Mouse (Mus musculus): ENCODE measurements around the gene Hccs.
"Not testable (repeated sequence)": the region's sequence is repeated elsewhere in the genome, so short reads cannot be mapped to it uniquely, and the experiment has no call there.

Hccs gene

GRCm38 (mm10) chrX:169319945-169320667, at the start of gene Hccs:
Hccs (minus strand) TSS chrX:169320372.
- peak; percentile 87 for DNase-seq (ENCODE audit: low spot score)

DNA sequence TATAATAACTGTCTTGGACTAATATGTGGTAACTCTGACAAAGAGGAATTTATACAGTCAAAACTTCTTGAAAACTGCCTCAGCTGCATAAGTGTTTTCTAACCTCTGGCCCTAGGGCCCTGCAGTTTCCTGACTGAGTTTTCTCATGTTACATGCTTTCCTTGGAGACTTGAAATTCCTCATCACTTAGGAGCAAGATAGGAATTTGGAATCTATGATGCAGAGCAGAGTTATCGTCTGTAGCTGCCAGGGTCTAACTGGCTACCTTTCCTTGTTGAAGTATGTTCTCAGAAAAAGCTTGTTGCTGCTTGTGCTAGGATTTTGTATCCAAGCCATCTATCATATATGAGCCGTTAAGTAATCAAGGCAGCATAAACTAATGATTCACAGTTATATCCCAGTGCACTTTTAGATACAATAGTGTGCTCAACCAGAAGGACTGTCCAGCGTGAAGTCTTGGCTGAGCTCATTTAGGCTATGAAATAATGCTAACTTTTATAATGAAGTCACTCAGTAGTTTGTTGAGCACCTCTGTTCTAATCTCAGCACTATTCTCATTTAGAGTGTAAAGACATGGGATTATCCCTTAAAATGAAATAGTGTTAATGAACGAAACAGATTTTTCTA, 37.1 kb upstream of the Hccs start:
- DNase-seq (ENCODE audit: low spot score) = no peak

DNA sequence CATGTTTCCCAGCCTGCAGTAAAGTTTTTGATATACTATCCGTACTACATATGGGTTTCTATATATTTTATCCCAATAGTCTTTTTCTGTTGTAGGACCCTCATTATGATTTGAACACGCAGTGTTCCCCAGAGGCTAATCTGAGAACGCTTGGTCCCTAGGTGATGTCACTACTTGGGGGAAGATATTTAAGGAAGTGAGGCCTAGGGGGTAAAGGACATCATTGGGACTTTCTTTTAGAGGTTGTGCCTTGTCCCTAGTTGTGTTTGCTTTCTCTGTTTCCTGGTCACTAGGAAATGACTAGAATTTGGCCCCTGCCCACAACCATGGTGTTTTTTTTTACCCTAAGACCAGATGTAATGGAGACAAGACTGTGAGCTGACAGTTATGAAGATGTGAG, 18.0 kb upstream of the Hccs start:
- DNase-seq (ENCODE audit: low spot score) = no peak

DNA sequence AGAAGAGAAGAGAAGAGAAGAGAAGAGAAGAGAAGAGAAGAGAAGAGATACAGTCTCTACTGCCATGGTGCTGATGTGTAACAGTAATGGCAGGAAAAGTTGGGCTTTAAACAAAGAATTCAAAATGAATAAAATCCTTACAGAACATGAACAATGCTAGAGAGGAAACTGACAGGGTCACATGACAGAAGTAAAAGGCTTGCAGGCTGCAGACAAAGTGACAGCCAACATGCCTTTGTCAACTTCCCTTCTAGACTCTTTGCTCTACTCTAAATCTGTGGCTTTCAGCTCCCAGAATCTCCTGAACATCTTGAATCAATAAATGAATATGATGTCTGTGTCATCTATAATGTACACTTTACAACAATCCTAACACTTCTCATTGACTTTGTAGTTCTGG, 17.4 kb upstream of the Hccs start:
- no peak for DNase-seq (ENCODE audit: low spot score)

- peak; percentile 33 for DNase-seq (ENCODE audit: low spot score)
These were observed 12.1 kb upstream of the Hccs start for GRCm38 (mm10) chrX:169332264-169332663.

- no peak for DNase-seq (ENCODE audit: low spot score)
These were observed 5.9 kb upstream of the Hccs start for GRCm38 (mm10) chrX:169325929-169326595.

GRCm38 (mm10) chrX:169320668-169321005, 465 bp upstream of the Hccs start:
- DNase-seq (ENCODE audit: low spot score) = not testable (repeated sequence)

DNA sequence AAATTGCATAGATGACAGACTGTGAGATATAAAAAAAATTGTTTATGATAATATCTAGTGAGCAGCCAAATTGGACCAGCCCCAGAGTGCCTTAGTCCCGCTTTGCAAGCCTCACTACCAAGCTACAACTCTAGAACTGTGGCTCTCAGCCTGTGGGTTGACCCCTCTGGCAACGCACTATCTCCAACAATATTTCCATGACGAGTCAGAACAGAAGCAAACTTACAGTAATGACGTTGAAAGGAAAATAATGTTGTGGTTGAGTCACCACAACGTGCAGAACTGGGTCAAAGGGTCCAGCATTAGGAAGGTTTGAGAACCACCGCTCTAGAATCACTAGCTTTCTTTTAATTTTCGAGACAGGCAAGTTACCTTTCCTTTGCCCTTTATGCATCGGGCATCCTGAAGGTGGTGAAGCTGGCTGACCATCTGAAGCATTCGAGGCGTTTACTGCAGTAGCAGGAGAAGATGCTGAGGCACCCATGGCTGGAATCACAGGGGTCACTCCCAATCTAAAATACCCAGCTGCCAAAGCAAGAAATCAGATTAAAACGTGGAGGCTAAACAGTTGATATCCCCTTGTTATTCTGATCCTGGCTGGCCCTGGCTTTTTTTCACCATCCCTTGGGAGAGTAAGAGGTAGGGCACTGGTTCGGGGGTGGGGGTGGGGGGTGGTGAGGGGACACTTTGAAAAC, 959 bp downstream of the Hccs start:
- DNase-seq (ENCODE audit: low spot score) = no peak

DNA sequence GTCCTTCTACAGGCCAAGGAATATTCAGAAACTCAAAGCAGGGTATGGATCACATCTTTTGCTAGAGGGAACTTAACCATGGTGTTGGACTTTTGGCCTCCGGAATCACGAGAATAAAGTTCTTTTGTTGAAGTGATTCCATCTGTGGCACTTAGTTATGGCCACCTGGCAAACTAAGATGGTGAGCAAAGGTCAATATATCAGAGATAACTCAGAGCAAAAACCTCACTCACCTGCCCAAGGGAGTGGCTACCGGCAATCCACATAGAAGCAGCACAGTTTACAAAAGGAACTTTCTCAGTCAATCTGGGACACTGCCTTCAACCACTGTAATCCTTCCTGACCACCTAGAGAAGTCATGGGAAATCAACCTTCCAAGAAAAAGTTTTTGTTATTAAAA, 11.6 kb downstream of the Hccs start:
- DNase-seq (ENCODE audit: low spot score) = no peak

- peak; percentile 33 for DNase-seq (ENCODE audit: low spot score)
These were observed 16.2 kb downstream of the Hccs start for GRCm38 (mm10) chrX:169303945-169304344.

DNA sequence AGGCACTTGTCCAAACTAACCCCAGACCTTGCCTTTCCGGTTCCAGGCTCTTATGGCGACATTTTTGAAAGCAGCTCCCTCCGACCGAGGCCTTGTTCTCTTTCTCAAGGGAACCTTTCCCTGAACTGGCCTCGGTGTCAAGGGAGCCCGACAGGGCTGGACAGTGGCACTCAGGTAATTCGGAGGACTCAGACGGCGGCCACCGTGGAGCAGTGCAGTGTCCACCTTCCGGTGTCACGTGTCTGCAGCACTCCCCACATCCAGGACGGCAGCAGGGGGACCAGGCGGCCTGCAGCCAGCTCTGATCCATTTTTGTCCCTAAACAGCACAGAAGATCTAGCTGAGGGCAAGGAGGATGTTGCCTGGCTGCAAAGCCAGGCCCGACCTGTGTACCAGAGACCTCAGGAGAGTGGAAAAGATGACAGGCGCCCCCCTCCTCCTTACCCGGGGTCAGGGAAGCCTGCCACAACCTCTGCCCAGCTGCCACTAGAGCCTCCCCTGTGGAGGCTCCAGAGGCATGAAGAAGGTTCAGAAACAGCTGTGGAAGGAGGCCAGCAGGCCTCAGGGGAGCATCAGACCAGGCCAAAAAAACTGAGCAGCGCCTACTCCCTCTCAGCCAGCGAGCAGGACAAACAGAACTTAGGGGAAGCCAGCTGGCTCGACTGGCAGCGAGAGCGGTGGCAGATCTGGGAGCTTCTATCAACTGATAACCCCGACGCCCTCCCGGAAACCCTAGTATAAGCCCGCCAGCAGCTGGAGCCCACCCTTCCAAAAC, 17.7 kb downstream of the Hccs start:
- no peak for DNase-seq (ENCODE audit: low spot score)

GRCm38 (mm10) chrX:169299579-169299978, 20.6 kb downstream of the Hccs start:
- DNase-seq (ENCODE audit: low spot score) = no peak

- no peak for DNase-seq (ENCODE audit: low spot score)
These were observed 56.6 kb downstream of the Hccs start for GRCm38 (mm10) chrX:169263433-169264172.

DNA sequence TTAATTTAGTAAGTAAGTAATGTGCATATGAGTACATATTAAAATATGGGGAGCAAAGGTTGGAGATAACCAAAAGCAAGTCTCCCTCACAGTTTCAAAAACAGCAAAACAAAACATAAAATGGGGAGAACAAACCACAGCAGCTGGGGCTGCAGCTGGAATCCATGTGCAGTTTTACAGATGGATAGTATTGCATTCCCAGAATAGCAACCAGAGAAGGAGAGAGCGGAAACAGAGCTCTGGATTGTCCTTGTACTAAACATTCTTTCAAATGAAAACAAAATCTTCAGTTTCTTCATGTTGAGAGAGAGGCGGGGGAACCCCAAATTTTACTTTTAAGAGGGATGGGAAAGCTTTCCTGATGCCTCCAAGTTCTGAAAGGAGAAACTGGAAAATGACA, 58.0 kb downstream of the Hccs start:
- DNase-seq (ENCODE audit: low spot score) = no peak

GRCm38 (mm10) chrX:169261034-169261433, 59.1 kb downstream of the Hccs start:
- no peak for DNase-seq (ENCODE audit: low spot score)

DNA sequence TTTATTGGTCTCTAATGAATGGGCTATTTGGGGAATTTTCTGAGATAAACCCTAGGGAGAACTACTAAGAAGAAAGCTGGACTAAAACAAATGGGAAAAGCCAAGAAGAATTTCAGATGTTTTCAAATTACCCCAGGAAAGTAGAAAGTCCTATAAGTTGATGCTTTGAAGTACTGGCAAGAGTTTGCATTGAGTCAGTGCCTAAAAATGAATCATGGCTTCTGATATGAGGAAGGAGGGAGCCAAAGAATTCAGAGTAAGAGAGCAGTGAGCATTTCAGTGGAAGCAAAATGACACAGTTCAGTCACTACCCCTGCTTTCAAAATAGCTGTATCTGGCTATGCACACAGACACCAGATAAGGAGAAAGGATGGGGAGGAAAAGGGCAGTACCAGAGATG, 63.4 kb downstream of the Hccs start:
- no peak for DNase-seq (ENCODE audit: low spot score)

GRCm38 (mm10) chrX:169255915-169256314, 64.3 kb downstream of the Hccs start:
- no peak for DNase-seq (ENCODE audit: low spot score)

DNA sequence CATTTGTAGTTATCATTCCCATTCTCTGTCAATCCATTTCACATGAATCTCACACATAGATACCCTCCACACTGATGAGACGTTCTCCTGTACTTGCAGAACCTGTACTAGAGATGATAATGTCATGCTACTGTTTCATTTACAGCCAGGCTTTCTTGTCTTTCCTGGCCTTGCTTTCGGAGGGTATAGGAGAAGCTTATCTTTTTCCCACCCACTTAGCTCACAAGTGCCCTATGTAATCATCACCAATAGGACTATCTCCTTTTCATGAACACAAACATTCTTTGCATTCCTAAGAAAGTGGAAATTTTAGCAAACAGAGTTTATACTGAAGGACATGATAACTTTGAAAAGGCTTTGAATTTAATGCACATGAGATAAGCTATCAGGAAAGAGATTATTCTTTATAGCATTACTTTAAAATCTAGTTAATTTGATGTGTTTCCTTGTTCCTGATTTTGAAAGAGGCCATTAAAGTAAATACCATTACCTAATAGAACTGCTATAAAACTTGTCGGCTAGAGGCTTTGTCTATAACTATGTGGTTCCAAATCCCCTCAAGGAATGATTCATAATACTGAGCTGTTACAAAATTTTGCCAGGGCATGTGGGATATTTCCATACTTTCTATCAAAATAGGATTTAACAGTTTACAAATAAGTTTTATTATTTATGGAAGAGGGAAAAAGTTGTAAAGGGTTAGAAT, 97.7 kb downstream of the Hccs start:
- no peak for DNase-seq (ENCODE audit: low spot score)

DNA sequence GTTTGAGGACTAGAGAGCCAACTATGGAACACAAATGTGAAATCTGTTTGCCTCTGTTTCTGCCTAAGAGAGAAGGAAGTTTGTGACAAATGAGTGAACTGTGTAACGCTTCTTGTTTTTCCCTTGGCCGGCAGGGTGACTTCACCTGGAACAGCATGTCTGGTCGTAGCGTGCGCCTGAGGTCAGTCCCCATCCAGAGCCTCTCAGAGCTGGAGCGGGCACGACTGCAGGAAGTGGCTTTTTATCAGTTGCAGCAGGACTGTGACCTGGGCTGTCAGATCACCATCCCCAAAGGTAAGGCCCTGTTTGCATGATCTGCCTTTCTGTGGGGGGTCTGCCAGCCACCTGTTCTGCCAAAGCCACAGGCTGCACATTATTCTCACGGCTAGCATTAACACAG, 100.1 kb downstream of the Hccs start:
- no peak for DNase-seq (ENCODE audit: low spot score)

- no peak for DNase-seq (ENCODE audit: low spot score)
These were observed 110.2 kb downstream of the Hccs start for GRCm38 (mm10) chrX:169210019-169210418.
